Mouse (Mus musculus) natural killer cell, adult 2 months (primary cell): ENCODE measurements around the gene Ccdc6.
A peak's percentile ranks its signal among the peaks of the same experiment; 100 is the strongest.

Experiments
- DNase-seq, 2 experiments: peaks; one replicate each; pipeline ENCODE4 v3.0.0; 2022; ENCODE audit warnings: low spot score in 2 of 2

The Ccdc6 gene

DNA sequence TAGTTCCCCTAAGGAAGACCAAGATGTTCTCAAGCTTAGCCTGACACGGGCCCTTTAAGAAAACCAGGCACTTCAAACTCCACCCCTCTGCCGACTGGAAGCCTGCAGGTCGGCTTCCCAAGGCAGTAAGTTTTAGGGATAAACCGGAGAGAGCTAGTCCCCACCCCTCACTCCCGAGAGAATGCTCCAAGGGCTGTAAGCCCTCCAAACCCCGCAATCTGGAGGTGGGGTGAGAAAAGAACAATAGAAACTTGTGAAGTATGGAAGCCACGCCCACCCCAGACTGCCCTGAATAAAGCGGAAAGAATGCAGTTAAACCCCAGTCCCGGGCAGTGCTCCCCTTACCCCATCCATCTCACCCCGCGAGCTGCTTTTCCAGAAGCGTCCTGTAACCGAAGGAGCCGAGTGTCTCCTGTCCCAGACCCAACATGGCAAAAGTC is 1.9 kb upstream of the Ccdc6 start:
- DNase-seq: peak; percentile 20 to 26

DNA sequence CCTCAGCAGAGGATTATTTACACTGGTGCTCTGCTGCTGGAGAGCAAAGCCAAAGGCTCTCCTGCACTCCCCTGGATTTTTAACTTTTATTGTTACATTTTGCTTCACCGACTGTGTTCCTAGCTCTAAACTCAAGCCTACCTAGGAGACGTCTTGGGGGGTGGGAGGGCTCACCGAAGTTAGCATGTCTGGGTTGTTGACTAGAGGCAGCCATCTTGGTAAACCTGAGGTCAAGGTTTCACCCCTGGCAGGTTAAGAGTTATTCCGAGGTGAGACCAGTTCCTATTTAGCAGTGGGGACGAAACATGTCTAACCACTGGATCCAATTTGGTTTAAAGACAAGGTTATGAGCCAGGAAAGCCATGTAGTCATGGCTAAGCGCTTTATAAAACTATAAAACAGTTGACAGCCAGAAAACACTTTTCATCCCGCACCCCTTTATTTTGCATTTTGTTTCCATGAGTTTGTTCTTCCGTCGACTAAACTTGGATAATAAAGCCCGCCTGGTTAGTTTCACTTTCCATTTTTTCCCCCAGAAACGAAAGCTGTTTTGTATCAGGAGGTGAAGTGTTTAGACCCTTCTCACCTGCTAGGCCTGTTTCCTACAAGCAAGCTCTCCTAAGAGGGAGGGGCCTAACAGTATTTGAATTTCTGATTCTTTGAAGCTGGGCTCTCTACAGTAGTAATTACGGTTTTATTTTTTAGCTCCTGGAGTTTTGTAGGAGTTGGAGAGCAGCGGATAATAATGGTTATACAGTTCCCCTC is 1.2 kb upstream of the Ccdc6 start:
- DNase-seq: peak in 1 of 2 experiments; percentile 13

DNA sequence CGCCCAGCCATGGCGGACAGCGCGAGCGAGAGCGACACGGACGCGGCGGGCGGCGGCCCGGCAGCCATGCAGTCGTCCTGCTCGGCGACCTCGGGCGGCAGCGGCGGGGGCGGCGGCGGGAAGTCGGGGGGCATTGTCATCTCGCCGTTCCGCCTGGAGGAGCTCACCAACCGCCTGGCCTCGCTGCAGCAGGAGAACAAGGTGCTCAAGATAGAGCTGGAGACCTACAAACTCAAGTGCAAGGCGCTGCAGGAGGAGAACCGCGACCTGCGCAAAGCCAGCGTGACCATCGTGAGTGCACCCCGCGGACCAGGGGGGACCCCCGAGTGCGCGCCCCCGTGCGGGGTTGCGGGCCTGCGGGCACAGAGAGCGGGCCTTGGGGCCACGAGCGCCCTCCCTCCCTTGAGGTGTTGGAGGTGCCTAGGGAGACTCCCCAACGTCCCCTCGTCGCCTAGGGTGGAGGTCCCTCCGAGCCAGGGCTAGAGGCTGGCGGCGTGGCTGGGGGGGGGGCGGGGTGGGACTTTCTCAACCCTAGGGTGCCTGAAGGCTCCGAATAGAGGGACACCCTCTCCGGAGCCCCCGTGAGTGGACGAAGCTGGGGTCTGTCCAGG is 475 bp downstream of the Ccdc6 start:
- no peak for DNase-seq

DNA sequence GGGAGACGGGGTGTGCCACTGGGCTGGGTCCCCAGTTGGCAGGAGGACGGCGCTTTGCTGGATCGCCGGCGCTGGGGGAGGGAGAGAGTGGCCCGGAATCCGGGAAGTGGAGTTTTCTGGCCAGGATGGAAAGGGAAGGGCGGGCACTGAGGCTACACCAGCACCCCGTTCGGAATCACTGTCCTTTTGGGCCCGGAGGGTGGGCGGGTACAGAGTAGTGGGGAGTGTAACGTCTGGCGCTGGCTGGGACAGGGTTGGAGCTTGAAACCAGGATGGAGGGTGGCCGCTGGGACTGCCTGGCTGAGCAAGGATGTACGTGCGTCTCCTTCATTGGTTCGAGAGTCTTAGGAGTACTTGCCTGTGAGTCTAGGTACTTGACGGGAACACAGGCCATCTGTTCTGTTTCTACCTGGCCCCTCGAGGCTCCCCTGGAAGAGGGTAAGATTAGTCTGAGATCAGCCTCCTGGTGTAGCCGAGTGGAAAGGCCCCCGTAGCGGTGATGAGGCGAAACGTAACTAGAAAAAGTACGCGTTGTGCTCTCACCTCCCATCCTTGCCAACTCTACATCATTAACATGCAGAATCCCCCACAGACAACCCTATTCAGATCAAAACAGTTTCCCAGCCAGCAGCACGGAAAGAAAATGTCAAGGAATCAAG is 1.1 kb downstream of the Ccdc6 start:
- DNase-seq: no peak

DNA sequence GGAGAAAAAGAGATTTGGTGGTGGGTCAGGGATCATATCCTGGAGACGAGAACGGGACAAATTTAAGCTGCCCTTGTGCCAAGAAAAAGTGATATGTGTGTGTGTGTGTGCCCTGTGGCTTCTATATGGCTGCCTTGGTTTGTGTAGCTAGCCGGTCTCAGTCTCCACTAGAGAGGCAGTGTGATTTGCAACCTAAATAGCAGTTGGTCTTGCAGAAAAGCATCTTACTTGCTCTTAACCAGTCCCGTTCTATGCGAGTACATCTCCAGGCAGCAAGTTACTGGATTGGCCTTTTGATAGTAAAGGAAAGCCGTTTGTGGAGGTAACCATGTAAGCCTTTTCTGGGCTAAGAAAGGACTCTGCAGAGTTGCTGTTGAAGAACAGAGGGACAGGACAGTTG is 1.7 kb downstream of the Ccdc6 start:
- DNase-seq: no peak

DNA sequence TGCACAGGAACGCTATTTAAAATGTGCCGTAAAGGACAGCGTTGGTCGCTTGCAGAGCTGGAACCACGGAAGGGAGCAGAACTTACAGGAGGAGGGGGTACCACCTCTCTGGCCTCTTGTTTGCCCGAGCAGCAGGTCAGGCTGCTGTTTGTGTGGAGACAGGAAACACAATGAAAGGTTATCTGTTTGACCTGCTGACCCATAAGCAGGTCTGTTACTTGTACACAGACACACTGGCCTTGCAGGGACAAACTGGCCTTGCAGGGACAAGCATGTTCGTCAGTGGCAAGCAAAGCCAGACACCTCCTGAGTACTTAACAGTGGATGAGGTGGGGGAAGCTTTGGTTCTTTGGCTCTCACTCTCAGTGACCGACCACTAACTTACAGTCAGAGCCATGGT is 2.1 kb downstream of the Ccdc6 start:
- DNase-seq: no peak

DNA sequence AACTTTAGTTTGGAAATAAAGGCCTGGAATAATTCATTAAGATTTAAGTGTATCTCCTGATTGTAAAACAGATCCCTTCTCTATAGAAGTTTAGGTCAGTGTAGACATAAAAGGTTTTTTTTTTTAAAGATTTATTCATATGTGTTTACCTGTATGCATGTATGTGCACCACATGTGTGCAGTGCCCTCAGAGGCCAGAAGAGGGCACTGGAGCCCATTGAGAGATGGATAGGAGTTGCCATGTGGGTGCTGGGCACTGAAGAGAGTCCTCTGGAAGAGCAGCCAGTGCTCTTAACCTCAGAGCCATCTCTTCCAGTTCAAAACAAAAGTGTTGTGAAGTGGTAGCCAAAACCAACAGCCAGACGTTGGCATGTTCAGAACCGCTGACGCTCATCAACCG is 5.2 kb downstream of the Ccdc6 start:
- no peak for DNase-seq

DNA sequence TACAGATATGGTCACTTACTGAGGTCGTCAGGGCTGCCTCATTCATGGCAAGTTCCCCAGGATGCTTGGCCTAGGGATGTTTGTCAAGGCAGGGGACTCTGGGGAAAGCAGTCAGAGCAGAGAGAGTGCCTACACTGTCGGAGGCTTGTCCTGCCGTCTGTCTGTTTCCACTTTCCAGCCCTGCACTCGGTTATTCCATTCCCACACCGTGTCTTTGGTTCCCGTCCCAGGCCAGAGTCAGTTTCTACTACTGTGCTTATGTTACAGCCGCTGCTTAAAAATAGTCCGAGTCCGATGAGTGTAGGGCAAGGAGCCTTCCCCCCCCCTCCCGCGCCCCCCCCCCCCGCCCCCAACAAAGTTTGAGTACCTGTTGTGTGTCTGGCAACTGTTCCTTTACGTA is 11.1 kb downstream of the Ccdc6 start:
- DNase-seq: no peak

DNA sequence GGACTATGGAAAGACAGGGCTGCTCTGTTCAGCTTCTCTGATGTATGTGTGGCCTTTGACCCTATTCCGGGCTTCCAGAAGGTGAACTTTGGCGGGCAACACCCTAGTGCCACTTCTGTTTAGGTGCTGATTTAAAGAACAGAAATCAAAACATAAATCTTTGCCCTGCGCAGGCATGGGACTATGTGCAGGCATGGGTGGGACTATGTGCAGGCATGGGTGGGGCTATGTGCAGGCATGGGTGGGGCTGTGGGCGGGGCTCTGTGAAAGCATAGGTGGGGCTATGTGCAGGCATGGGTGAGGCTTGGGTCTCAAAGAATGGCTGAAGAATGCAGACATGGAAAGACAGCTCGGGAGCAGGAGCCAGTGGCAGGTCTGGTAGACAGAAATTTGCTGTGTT is 13.1 kb downstream of the Ccdc6 start:
- no peak for DNase-seq

DNA sequence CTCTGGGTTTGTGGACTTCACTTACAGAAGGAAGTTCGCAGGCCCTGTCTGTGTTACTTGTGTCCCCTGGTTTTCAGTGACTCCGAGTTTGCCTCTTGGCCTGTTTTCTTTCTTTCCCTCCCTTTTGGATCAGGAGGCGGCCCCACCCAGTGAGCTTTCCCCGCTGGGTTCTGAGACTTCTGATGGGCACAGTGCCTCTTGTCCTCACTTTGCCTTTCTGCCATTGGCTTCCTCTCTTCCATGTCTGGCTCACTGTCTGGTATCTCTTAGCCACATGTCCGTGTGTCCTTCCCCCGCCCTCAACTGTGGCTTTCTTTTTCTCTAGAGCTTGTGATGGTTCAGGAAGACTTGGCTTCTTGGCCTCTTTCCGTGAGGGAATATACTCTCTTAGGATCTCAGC is 13.9 kb downstream of the Ccdc6 start:
- DNase-seq: no peak

DNA sequence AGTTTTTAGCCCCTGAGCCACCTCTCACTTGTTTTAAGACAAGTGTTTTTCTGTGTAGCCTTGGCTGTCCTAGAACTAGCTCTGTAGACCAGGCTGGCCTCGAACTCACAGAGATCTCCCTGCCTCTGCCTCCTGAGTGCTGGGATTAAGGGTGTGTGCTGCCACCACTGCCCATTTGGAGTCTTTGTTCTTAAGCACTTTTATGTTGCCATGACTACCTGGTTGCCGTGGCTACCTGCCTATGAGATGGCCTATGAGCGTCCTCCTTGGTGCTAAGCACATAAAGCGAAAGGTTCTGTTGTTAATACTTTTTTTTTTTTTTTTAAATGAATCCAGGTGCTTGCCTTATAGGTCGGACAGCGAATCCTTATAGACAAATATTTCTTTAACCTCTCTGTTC is 14.7 kb downstream of the Ccdc6 start:
- no peak for DNase-seq

DNA sequence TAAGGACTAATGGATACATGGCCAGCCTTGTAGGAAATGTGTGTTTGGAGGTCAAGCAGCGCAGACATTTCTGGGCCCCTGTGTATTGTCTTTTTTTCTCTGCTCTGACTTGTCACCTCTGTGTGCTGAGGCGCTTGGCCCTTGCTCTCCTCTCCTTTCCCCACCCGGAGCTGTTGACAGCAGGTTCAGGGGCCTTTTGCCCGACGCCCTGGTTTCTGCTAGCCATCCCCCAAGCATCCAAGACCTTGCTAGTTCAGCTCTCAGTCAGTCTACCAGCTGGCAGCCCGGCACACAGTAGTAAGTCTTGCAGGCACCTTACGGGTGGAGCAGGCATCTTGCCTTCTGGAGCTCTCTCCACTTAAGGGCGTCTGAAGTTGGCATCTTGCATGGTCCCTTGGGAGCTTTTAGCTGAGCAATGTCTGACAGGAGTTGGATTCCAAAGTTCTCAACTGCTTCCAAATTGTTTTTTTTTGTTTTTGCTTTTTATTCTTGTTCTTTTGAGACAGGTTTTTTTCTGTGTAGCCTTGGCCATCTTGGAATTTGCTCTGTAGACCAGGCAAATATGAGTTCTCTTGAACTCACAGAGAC is 17.2 kb downstream of the Ccdc6 start:
- DNase-seq: no peak

DNA sequence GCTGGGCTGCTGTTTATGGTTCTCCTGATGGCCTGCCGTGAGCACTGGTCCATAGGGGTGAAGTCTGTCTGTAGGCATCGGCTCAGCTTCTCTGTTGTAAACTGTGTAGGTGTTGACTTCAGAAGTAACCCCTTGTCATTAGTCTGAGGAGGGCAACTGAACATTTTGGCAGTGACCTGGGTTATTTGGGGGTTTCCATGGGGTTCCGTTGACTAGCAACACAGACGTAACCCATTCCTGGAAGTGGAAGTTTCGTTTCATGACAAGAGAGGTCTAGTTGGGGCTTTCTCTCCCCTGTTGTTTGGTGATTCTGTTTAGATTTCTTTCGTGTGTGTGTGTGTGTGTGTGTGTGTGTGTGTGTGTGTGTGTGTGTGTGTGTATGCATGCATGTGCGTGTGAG is 19.5 kb downstream of the Ccdc6 start:
- DNase-seq: no peak

DNA sequence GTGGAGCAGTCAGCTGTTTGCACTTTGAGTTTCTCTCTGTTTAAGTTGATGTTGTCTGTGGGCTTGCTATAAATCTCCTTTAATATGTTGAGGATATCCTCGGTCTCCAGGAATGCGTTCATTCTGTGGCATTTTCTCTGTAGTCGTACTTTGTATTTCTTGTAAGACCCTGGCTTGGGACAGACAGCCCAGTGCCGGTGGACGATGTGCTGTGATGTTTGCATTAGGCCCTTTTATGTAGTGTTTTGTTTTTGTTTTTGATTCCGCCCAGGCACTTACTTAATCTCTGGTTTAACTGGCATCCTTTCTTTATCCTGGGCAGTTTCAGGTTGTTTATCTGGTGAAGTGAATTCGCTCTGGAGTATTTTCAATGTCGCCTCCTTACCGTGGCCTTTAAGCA is 22.5 kb downstream of the Ccdc6 start:
- DNase-seq: no peak

DNA sequence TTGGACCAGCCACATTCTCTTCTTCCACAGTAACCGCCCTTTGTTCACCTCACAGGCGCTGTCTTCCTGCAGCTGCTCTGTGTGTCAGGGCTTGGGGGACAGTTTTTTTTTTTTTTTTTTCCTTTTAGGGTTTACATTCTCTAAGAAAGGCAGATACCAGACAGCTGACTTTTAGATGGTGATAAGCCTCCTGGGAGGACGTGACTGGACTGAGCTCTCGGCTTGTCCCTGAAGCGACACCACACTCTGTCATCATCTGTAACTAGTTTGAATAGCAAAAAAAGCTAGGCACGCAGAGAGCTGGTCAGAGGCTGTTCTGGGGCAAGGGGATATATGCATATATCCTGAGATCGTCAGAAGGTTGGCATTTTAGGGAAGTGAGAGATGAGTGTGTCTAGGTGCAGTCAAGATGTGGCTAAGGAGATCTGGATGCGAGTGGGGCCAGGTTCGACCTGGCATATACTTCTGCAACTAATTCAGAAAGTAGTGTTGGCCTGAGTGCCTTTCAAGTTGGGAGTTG is 23.0 kb downstream of the Ccdc6 start:
- DNase-seq: peak in 1 of 2 experiments; percentile 25

DNA sequence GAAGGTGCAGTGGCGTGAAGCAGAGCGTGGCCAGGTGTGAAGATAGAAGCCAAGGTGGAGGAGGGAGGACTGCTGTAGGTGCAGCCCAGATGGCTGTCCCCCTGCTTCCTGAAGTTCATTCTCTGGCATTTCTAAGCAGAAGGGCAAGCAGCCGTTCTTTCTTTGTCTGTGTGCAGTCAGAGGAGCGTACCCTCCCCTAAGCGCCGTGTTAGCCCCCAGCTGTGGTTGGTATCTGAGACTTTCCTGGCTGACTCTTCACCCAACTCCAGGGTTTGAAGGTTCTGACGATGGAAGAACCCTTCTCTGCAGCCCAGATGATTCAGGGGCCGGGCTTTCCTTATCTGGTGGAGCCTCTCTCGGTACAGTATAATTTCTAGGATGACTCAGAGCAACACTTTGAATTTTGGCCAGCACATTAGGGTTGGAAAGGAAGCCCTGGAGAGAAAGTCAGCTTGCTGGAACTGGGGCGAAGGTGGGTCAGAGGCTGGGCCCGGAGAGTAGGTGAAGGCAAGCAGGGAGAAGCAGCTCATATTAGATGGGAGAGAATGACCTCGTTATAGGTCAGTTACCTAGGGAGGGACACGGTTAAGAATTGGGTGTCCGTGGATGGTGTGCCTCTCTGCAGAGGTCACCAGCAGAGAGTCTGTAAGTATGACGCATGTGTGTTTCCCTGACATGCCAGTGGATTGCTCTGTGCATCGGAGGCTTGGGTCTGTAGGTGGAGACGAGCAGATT is 23.9 kb downstream of the Ccdc6 start:
- no peak for DNase-seq

DNA sequence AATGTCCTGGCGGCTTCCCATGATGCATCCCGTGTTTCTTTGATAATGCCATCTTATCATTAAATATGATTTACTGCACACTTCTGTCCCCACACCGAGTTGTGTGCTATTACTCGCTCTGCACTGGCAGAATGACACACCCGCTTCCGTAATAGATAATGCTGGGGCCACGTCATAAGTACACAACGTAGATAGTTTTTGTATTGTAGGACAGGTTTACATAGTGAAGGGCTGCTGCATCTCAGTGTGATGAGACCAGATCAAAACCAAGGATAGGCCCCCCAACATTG is 24.4 kb downstream of the Ccdc6 start:
- no peak for DNase-seq

DNA sequence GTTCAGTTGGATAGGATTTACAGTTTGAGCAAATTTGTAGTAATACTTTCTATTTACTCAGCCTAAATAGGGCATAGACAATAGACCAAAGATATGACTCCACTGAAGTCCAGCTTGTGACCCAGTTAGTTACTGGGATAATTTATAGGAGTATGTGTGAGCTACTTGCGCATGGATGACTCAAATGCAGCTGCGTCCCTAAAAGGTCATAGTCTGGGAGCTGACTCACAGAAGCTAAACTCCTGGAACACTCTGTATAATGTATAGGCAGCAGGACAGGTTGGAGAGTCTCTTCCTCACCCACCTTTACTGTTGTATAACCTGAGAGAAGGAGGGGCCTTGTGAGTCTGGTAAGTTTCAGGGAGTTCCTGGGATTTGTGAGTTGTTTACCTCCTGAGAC is 26.5 kb downstream of the Ccdc6 start:
- DNase-seq: no peak

DNA sequence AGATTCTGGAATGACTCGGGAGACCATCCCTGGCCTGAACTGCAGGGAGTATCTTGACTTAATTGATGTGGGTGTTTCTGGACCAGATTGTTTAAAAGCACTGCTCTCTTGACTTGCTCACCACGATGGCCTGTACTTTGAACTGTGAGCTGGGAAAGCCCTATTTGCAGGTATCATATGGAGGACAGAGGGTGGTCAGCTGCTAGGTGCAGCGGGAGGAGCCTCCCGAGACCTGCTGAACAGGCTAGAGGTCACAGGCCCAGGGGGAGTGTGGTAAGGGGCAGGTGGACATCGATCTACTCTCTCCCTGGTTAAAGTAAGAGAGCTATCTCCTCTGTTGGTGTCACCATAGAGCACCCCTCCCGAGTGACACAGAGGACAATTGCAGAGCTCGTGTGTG is 28.6 kb downstream of the Ccdc6 start:
- no peak for DNase-seq

DNA sequence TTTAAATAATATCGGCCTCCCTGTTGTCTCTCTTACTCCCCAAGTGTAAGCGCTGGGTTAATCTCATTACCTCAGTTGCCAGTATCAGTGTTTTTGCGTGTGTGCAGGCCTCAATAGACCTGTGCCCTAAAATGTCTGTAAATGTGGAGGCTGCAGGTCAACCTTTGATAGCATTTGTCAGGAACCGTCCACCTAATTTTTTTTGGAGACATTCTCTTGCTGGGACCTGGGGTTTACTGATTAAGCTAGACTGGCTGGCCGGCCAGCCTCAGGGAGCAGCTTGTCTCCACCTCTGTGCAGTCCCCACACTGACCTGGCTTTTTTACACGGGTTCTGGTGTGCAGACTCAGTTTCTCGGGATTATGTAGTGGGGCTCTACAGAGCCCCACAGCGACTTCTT is 30.4 kb downstream of the Ccdc6 start:
- no peak for DNase-seq

DNA sequence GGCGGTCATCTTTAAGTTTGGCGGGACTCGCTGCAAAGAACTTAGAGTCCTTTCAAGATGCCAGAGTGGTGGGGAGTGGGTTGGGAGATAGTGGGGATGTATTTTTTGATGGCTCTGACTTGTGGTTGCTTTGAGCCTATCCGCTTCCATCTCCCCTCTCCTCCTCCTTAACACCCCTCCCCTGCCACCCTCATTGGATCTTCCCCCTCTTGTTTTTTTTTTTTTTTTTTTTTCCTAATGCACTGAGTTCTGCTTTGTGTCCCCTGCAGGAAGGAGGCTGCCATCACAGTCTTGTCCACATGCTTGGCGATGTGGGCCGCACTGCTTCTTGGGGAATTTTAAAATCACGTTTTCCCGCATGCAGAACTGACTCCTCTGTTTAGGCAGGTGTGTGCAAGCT is 31.5 kb downstream of the Ccdc6 start:
- DNase-seq: no peak

DNA sequence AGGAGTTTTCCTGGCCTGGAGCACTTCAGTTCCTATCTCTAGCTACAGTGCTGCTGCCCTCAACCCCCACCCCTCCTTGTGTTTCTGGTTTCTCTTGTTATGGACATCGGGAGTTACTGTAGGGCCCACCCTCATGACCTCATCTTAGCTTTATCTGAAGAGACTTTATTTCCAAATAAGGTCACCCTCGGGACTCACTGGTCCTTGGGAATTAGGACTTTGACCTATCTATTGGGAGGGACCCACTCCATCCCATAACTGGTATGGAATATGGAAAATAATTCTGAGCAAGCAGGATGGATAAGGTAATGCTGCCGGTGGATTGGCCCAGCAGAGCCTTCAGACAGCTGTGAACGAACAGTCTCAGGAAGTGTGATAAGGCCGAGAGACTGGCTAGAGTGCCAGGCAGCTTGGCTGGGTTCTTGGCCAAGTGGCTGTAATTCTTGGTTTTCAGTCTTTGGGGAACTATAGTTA is 35.2 kb downstream of the Ccdc6 start:
- DNase-seq: no peak
